Mouse (Mus musculus) ES-Bruce4 (cell line): ENCODE measurements around the gene Dlx6. TPM values are rescaled to one million over a fixed set of nuclear protein-coding genes. Genes with fewer than 3 reads are reported as not detected.

Experiments used
- H3K27ac ChIP-seq: 2 replicates; pipeline ENCODE4 v1.5.1; 2012; ENCODE audit warnings: low read length, inconsistent platforms; ENCODE audit not compliant: insufficient read depth
- H3K27me3 ChIP-seq: 2 replicates; pipeline ENCODE4 v1.6.1; 2012; ENCODE audit warnings: mild to moderate bottlenecking, low read length, inconsistent platforms; ENCODE audit not compliant: control insufficient read depth, poor library complexity, insufficient read depth, severe bottlenecking
- H3K36me3 ChIP-seq: 2 replicates; pipeline ENCODE4 v1.6.1; 2012; ENCODE audit warnings: inconsistent platforms, mild to moderate bottlenecking, low read length, moderate library complexity; ENCODE audit not compliant: control insufficient read depth, poor library complexity, insufficient read depth, severe bottlenecking
- H3K4me1 ChIP-seq: one replicate; pipeline ENCODE4 v1.8.1; 2011; ENCODE audit warnings: low read length; ENCODE audit not compliant: control insufficient read depth, insufficient read depth
- H3K4me3 ChIP-seq: 2 replicates; pipeline ENCODE4 v1.5.1; 2011; ENCODE audit warnings: low read depth, mild to moderate bottlenecking, low read length
- H3K9ac ChIP-seq: 2 replicates; pipeline ENCODE4 v1.6.1; 2012; ENCODE audit warnings: low read depth, mild to moderate bottlenecking, inconsistent platforms; ENCODE audit not compliant: poor library complexity, severe bottlenecking
- H3K9me3 ChIP-seq: replicated peaks from 2 replicates; pipeline ENCODE4 v1.6.1; 2012; ENCODE audit warnings: mild to moderate bottlenecking, low read length, inconsistent platforms; ENCODE audit not compliant: control insufficient read depth, poor library complexity, insufficient read depth, severe bottlenecking
- CTCF ChIP-seq: IDR thresholded peaks from one replicate; pipeline ENCODE4 v1.8.1; 2011; ENCODE audit warnings: low read depth, low read length
- EP300 ChIP-seq: IDR thresholded peaks from 2 replicates; pipeline ENCODE4 v1.6.1; 2011; ENCODE audit warnings: low read depth, low read length; ENCODE audit not compliant: insufficient read depth
- POLR2A ChIP-seq: IDR thresholded peaks from one replicate; pipeline ENCODE4 v1.8.1; 2011; ENCODE audit warnings: low read length; ENCODE audit not compliant: insufficient read depth
- polyA plus RNA-seq: library from polyadenylated mRNA; stranded (reverse); fragments of >200 nt; gene quantifications from 2 replicates; pipeline ENCODE4 v1.2.4, GENCODE M21; 2011; ENCODE audit warnings: low read depth; ENCODE audit not compliant: missing spikeins, insufficient read depth, insufficient read length

Dlx6 gene
- polyA plus RNA-seq, 1 experiment, result not detected

DNA sequence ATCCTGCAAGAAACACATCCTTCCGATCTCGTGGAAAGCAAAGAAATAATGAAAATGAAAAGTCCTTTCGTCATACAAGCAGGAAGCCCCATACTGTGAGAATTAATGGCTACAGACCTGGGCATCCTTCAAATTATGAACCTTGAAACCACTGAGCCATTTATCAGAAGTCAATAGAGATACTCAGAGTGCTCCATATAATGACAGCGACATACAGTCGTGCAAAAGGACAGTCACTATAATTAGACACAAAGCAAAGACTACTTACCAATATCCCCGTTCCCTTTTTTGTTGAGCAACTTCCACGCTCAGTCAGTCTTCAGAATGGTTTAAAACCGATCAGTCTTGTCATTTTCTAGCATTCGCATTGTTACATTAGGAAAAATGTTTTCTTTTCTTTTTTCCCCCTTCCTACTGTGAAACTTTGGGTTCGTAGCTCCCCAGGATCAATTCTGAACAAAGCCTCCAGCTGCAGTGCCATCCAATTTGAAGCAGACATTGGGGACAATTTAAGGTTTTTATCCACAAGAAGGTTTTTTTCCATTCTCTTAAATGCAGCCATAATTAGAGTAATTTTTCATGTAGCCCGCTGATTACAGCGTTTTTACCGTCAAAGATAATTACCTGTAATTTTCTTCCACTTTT, 6.0 kb downstream of the Dlx6 start:
- peaks cover 36% of the 10 kb centered on the region for H3K27me3 ChIP-seq
- H3K36me3 ChIP-seq, result no peaks in the 10 kb centered on the region
- no peaks in the 10 kb centered on the region for H3K4me1 ChIP-seq
- no peaks in the 10 kb centered on the region for H3K9me3 ChIP-seq
- TF ChIP-seq EP300, result no peak
- no peak for TF ChIP-seq CTCF
- no peak for TF ChIP-seq POLR2A
- no peak overlapping the region for H3K9ac ChIP-seq
- H3K4me3 ChIP-seq, result no peak overlapping the region
- H3K27ac ChIP-seq, result no peak overlapping the region

- Histone ChIP-seq H3K27me3 (peaks cover 31% of the 10 kb centered on the region), H3K27ac (no peak overlapping the region), H3K9ac (no peak overlapping the region), H3K9me3 (no peaks in the 10 kb centered on the region), H3K4me1 (peaks cover under 1% of the 10 kb centered on the region), H3K36me3 (no peaks in the 10 kb centered on the region), H3K4me3 (no peak overlapping the region)
- TF ChIP-seq EP300 (no peak), CTCF (no peak), POLR2A (no peak)
These were observed 7.0 kb downstream of the Dlx6 start for GRCm38 (mm10) chr6:6869961-6870800.

DNA sequence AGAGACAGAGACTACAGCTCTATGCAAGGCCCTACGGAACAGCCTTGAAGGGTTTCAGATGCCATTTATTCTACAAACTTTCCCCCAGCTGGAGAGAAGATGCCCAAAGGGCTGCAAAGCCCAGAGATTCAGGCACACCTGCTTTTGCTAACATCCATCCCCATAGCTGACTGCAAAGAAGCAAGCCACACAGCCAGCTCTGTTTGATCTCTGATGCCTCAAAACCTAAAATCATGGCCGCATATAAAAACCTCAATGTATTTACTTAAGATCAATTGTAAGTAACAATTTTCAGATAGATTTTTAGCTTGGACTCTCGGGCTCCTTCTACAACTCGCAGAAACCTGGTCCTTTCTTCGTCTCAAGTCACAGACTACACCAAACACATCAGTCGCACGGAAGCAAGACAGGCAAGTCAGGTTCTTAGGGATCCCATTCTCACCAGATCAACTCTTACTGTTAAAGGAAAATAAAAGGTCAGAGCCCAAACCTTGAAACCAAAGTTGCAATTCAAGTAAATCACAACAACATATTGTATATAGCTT, 7.8 kb downstream of the Dlx6 start:
- no peak overlapping the region for H3K4me3 ChIP-seq
- peaks cover 32% of the 10 kb centered on the region for H3K27me3 ChIP-seq
- no peak overlapping the region for H3K9ac ChIP-seq
- no peaks in the 10 kb centered on the region for H3K36me3 ChIP-seq
- H3K9me3 ChIP-seq, result no peaks in the 10 kb centered on the region
- TF ChIP-seq CTCF, result no peak
- no peak for TF ChIP-seq EP300
- no peak for TF ChIP-seq POLR2A
- H3K4me1 ChIP-seq, result peaks cover 2% of the 10 kb centered on the region
- no peak overlapping the region for H3K27ac ChIP-seq

DNA sequence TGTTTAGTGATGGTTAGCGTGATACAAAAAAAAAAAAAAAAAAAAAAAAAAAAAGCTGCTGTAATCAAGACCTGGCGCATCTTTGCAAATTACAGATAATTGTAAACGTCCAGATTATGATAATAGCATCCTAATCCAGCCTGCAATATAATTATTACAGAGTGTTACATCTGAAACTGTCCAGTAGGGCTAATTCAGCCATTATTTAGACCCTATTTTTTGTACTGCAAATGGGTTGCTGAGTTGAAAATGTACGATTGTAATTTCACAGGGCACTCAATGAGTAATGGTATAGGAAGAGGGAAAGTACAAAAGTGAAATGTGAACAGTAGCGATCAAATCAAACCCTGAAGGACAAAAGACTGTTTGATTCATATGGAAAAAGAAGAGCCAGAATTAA, 8.6 kb downstream of the Dlx6 start:
- peaks cover 37% of the 10 kb centered on the region for H3K27me3 ChIP-seq
- H3K36me3 ChIP-seq, result no peaks in the 10 kb centered on the region
- no peak for TF ChIP-seq POLR2A
- no peak for TF ChIP-seq CTCF
- TF ChIP-seq EP300, result no peak
- peaks cover 2% of the 10 kb centered on the region for H3K4me1 ChIP-seq
- no peak overlapping the region for H3K27ac ChIP-seq
- H3K9me3 ChIP-seq, result no peaks in the 10 kb centered on the region
- no peak overlapping the region for H3K4me3 ChIP-seq
- H3K9ac ChIP-seq, result no peak overlapping the region

DNA sequence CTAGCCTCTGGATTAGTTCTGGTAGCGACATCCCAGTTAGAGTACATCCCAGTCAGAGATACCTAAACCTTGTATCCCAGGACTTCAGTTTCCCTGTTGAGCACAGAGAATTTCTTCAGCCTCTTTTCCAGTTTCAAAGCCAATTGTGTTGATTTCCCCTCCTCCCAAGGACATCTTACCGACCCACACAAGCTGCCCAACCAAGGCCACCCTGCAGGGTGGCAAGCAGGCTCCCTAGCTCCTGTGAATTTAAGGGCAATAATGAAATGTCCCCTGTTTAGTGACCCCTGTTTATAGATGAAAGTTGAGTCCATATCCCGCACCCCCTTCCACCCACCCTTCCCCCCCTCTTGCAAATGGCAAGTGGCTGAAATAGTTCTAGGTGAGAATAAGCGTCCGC, 9.7 kb downstream of the Dlx6 start:
- Histone ChIP-seq H3K4me1 (peaks cover 2% of the 10 kb centered on the region), H3K36me3 (no peaks in the 10 kb centered on the region), H3K27ac (no peak overlapping the region), H3K4me3 (no peak overlapping the region), H3K9me3 (no peaks in the 10 kb centered on the region), H3K27me3 (peaks cover 42% of the 10 kb centered on the region), H3K9ac (no peak overlapping the region)
- no peak for TF ChIP-seq EP300
- TF ChIP-seq POLR2A, result no peak
- TF ChIP-seq CTCF, result no peak
